Mouse (Mus musculus) heart, postnatal 0 days (tissue): ENCODE data around the gene Armh3.

ENCODE experiments used
- CTCF ChIP-seq: IDR thresholded peaks from 2 replicates; pipeline ENCODE4 v1.5.1; 2016; ENCODE audit warnings: antibody characterized with exemption, control low read depth, low read depth
- EP300 ChIP-seq: IDR thresholded peaks from 2 replicates; pipeline ENCODE4 v1.6.1; 2016; ENCODE audit warnings: antibody characterized with exemption, low read depth

- TF ChIP-seq CTCF (no peak), EP300 (no peak)
Observed at GRCm38 (mm10) chr19:45812115-45812514, 186.2 kb downstream of the Armh3 start.
